Mouse (Mus musculus) lung, adult 2 months (tissue): Measurements from ENCODE around the gene B3gnt2.

Experiments
- CTCF ChIP-seq: fragments of 200-500 bp; IDR thresholded peaks from 2 replicates; pipeline ENCODE4 v1.5.1; 2011; ENCODE audit warnings: mild to moderate bottlenecking, low read length, control low read depth; ENCODE audit not compliant: insufficient read depth
- POLR2A ChIP-seq: fragments of 200-500 bp; IDR thresholded peaks from 2 replicates; pipeline ENCODE4 v1.6.1; 2011; ENCODE audit warnings: low read depth, mild to moderate bottlenecking, control low read depth, low read length, borderline replicate concordance; ENCODE audit errors: extremely low read depth

GRCm38 (mm10) chr11:22828988-22829632, 31.7 kb downstream of the B3gnt2 start:
- TF ChIP-seq CTCF (no peak), POLR2A (no peak)
